Mouse (Mus musculus): ENCODE results near the gene Sirt2. TPM values are rescaled to one million over a fixed set of nuclear protein-coding genes. Genes with fewer than 3 reads are reported as not detected.

The Sirt2 gene
- polyA plus RNA-seq, 1 experiment from 2014 or later = 90.4 TPM

DNA sequence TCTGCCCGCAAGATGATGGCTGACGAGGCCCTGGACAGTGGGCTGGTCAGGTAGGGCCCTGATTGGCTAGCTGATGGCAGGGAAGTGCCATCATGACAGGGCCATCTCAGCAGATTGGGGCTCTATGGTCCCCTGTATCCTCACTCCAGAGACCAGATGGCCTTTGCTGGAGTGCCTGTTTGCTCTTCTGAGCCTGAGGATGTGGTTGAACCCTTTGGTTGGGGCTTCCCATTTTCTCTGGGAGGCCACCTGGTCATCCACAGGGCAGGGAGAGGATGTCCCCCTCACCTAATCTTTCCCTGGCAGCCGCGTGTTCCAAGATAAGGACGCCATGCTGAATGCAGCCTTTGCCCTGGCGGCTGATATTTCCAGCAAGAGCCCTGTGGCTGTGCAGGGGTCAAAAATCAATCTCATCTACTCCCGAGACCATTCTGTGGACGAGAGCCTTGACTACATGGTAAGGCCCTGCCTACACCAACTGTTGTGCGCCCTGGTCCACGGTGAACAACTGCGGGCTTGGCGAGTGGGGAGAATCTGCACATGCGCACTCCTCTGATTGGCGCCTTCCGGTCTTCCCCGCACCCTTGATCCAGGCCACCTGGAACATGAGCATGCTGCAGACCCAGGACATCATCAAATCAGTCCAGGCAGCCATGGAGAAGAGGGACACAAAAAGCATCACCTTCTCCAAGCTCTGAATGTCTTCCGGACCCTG, 65.0 kb downstream of the Sirt2 start:
- no peaks in the 10 kb centered on the region for H3K27me3 ChIP-seq
- peaks cover 25% of the 10 kb centered on the region for H3K36me3 ChIP-seq
- H3K4me2 ChIP-seq (replicated peaks) = no peak overlapping the region
- no peak overlapping the region for H3K4me3 ChIP-seq
- H3K9ac ChIP-seq = no peak overlapping the region
- H3K27ac ChIP-seq = no peak overlapping the region
- WGBS = 93% methylated on average over 17 of the region's 17 CpGs
- ATAC-seq (ENCODE audit: low FRiP score) = no peak
- H3K4me1 ChIP-seq = no peaks in the 10 kb centered on the region
- H3K9me3 ChIP-seq (replicated peaks) = no peaks in the 10 kb centered on the region

DNA sequence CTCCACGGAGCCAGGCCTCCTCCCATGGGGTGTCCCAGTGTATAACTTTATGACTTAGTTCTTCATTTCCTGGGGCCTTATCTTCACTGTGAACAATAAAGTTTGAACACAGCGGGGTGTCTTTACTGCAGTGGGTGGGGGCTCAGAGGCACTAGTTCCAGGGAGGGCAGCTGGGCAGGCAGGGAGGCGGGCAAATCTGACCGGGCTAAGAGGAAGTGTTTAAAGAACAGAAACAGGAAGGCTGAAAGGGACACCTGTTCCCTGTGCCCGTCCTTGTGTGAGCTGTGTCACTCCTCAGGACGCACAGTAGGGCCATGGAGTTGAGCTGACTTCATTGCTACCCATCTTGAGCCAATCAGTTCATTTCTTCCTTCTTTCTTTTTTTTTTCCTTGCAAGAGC, 65.6 kb downstream of the Sirt2 start:
- ATAC-seq (ENCODE audit: low FRiP score) = no peak
- no peak overlapping the region for H3K27ac ChIP-seq
- no peaks in the 10 kb centered on the region for H3K9me3 ChIP-seq (replicated peaks)
- H3K4me2 ChIP-seq (replicated peaks) = no peak overlapping the region
- H3K36me3 ChIP-seq = peaks cover 25% of the 10 kb centered on the region
- no peak overlapping the region for H3K9ac ChIP-seq
- no peaks in the 10 kb centered on the region for H3K27me3 ChIP-seq
- no peaks in the 10 kb centered on the region for H3K4me1 ChIP-seq
- H3K4me3 ChIP-seq = no peak overlapping the region
- WGBS = 83% methylated on average over 6 of the region's 6 CpGs

DNA sequence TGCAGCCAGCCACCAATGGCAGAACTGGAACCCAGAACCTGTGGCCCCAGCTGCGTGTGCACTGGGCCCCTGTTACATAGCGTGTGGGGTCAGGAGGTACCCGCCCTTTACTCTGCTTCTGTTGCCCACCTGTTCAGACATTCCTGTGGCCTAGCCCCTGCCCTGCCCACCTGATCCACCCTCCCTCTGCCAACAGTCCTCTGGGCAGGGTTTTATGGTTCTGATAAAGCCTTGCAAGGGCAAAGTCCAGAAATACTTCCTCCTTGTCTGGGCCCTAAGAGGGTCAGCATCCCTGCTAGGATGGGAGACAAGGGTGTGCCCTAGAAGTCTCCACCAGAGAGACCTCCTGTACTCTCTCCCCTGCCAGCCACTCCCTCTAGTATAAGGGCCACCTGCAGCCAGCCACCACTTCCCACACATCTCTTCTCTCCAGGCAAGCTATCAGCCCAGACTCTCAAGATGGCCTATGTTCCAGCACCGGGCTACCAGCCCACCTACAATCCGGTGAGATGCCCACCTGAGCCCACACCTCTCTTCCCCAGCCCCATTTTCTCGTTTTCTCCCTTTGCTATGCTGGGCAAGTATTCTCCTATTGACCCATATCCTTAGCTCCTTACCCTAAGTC, 67.3 kb downstream of the Sirt2 start, which contains the start of gene Lgals4:
Gene Lgals4, plus strand, starts transcription at position 132 of the 625 bp plus-strand sequence.
- peaks cover 25% of the 10 kb centered on the region for H3K36me3 ChIP-seq
- no peak for ATAC-seq (ENCODE audit: low FRiP score)

DNA sequence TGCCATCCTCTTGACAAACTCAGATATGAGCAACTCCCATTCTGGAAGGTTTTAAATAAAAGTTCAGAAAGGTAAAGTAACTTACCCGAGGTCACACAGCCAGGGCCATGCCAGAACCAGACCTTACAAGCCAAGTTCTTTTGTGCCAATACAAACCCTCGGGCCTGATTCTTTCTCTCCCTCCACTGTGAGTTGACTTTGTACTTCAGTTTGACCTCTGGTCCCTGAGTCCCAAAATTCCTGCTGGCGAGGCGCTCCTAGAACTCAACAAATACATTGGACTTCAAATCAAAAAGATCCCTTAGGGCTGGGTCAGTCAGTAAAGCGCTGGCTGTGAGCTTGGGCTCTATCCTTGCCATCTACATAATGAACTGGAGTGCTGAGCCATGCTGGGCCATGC, 70.4 kb downstream of the Sirt2 start:
- Histone ChIP-seq H3K27me3 (no peaks in the 10 kb centered on the region), H3K9ac (no peak overlapping the region), H3K27ac (no peak overlapping the region), H3K9me3 (replicated peaks) (no peaks in the 10 kb centered on the region), H3K4me3 (no peak overlapping the region), H3K4me1 (no peaks in the 10 kb centered on the region), H3K4me2 (replicated peaks) (no peak overlapping the region), H3K36me3 (peaks cover 2% of the 10 kb centered on the region; the same call in 1 of the 2 replicates)
- no peak for ATAC-seq (ENCODE audit: low FRiP score)
- 81% methylated on average over 5 of the region's 5 CpGs for WGBS

More for the DNA sequence above, 67.3 kb downstream of the Sirt2 start, which contains the start of gene Lgals4:
- Histone ChIP-seq H3K9me3 (replicated peaks) (no peaks in the 10 kb centered on the region), H3K4me2 (replicated peaks) (no peak within 1 kb of the TSS), H3K9ac (no peak within 1 kb of the TSS), H3K4me1 (no peaks in the 10 kb centered on the region), H3K4me3 (no peak within 1 kb of the TSS), H3K27ac (no peak within 1 kb of the TSS), H3K27me3 (no peaks in the 10 kb centered on the region)
- 89% methylated on average over 6 of the region's 6 CpGs for WGBS

Other genes starting within 250 kb of the Sirt2 start
- not detected in 2 replicates for gene Ifnl3, start 243.9 kb upstream of the Sirt2 start, polyA plus RNA-seq (2016; fragmentation: Nextera tagmentation; extraction: Ambion mirVana)
- gene Sycn, start 225.8 kb upstream of the Sirt2 start, polyA plus RNA-seq (2016; fragmentation: Nextera tagmentation; extraction: Ambion mirVana) = not detected in 2 replicates
- not detected in 2 replicates for gene Nccrp1, start 219.5 kb upstream of the Sirt2 start, polyA plus RNA-seq (2016; fragmentation: Nextera tagmentation; extraction: Ambion mirVana)
- gene Samd4b, start 168.6 kb upstream of the Sirt2 start, polyA plus RNA-seq (2016; fragmentation: Nextera tagmentation; extraction: Ambion mirVana) = 35.6 and 38.6 TPM in 2 replicates
- gene Pak4, start 168.6 kb upstream of the Sirt2 start, polyA plus RNA-seq (2016; fragmentation: Nextera tagmentation; extraction: Ambion mirVana) = 31.8 and 34.3 TPM in 2 replicates
- 0.12 TPM in 1 of 2 replicates, not detected in the other for gene Acp7, start 135.4 kb upstream of the Sirt2 start, polyA plus RNA-seq (2016; fragmentation: Nextera tagmentation; extraction: Ambion mirVana)
- gene Fbxo27, start 73.9 kb upstream of the Sirt2 start, polyA plus RNA-seq (2016; fragmentation: Nextera tagmentation; extraction: Ambion mirVana) = 7.0 and 8.9 TPM in 2 replicates
- gene Fbxo17, start 49.9 kb upstream of the Sirt2 start, polyA plus RNA-seq (2016; fragmentation: Nextera tagmentation; extraction: Ambion mirVana) = 8.5 and 11.1 TPM in 2 replicates
- gene Mrps12, start 24.9 kb upstream of the Sirt2 start, polyA plus RNA-seq (2016; fragmentation: Nextera tagmentation; extraction: Ambion mirVana) = 107 and 116 TPM in 2 replicates
- 25.7 and 28.0 TPM in 2 replicates for gene Sars2, start 24.7 kb upstream of the Sirt2 start, polyA plus RNA-seq (2016; fragmentation: Nextera tagmentation; extraction: Ambion mirVana)
- gene Ccer2, start 10.6 kb upstream of the Sirt2 start, polyA plus RNA-seq (2016; fragmentation: Nextera tagmentation; extraction: Ambion mirVana) = 3.2 and 4.0 TPM in 2 replicates
- 39.8 and 43.0 TPM in 2 replicates for gene Nfkbib, start 777 bp downstream of the Sirt2 start, polyA plus RNA-seq (2016; fragmentation: Nextera tagmentation; extraction: Ambion mirVana)
- 2.2 and 2.7 TPM in 2 replicates for gene Rinl, start 22.2 kb downstream of the Sirt2 start, polyA plus RNA-seq (2016; fragmentation: Nextera tagmentation; extraction: Ambion mirVana)
- 297 and 345 TPM in 2 replicates for gene Hnrnpl, start 41.8 kb downstream of the Sirt2 start, polyA plus RNA-seq (2016; fragmentation: Nextera tagmentation; extraction: Ambion mirVana)
- 84.7 and 87.8 TPM in 2 replicates for gene Ech1, start 58.5 kb downstream of the Sirt2 start, polyA plus RNA-seq (2016; fragmentation: Nextera tagmentation; extraction: Ambion mirVana)
- 5.0 and 5.1 TPM in 2 replicates for gene Lgals4, start 67.1 kb downstream of the Sirt2 start, polyA plus RNA-seq (2016; fragmentation: Nextera tagmentation; extraction: Ambion mirVana)
- gene Lgals7, start 97.1 kb downstream of the Sirt2 start, polyA plus RNA-seq (2016; fragmentation: Nextera tagmentation; extraction: Ambion mirVana) = 3.1 and 3.5 TPM in 2 replicates
- gene Capn12, start 114.7 kb downstream of the Sirt2 start, polyA plus RNA-seq (2016; fragmentation: Nextera tagmentation; extraction: Ambion mirVana) = 0.34 and 0.78 TPM in 2 replicates
- gene Actn4, start 195.6 kb downstream of the Sirt2 start, polyA plus RNA-seq (2016; fragmentation: Nextera tagmentation; extraction: Ambion mirVana) = 194 and 200 TPM in 2 replicates
- 298 and 331 TPM in 2 replicates for gene Eif3k, start 215.1 kb downstream of the Sirt2 start, polyA plus RNA-seq (2016; fragmentation: Nextera tagmentation; extraction: Ambion mirVana)
- 4.9 and 5.4 TPM in 2 replicates for gene Map4k1, start 215.3 kb downstream of the Sirt2 start, polyA plus RNA-seq (2016; fragmentation: Nextera tagmentation; extraction: Ambion mirVana)

Data from hindbrain, embryonic 12.5 days (tissue).